Comparison of ENCODE assay signal across 9 mouse cellular contexts in the genomic region with DNA sequence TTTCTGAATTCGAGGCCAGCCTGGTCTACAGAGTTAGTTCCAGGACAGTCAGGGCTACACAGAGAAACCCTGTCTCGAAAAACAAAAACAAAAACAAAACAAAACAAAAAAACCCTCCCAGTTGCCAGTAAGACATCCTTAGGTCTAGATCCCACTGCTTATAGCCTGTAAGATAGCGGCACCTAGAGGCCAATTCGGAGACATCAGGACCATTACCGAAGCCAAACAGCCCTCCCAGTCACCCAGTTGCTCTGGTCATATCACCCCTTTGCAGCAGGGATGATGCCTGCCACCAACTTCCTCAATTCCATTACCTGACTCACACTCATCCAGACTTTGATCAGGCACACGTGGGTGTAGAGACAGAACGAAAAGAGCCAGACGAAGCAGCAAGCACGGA.
DNase-seq lines count a peak whose midpoint lies in the region; ATAC-seq and TF ChIP-seq lines count a peak whose summit lies in the region.
"Had no signal": no experiment of that assay in that cellular context is flagged by ENCODE, and none has a peak within 500 bp of the region (broad histone marks: within the 10 kb centered on the region; RNA-seq: fewer than 3 reads in every experiment).

No protein-coding gene starts in this region.

- no peak for ATAC-seq in embryonic facial prominence, embryonic 14.5 days (ENCODE audit: low read depth)
- ATAC-seq in megakaryocyte-erythroid progenitor cell, adult 5-6 weeks (replicated peaks; ENCODE audit: low FRiP score, low TSS enrichment, poor library complexity, severe bottlenecking): peak; percentile 68

- H3K36me3 ChIP-seq in heart, adult 2 months (ENCODE audit: control insufficient read depth, insufficient read depth, low read length): no peaks in the 10 kb centered on the region
- H3K36me3 ChIP-seq in C2C12 (ENCODE audit: control insufficient read depth, insufficient read depth): no peaks in the 10 kb centered on the region
- H3K36me3 ChIP-seq in embryonic facial prominence, embryonic 14.5 days (ENCODE audit: control insufficient read depth, insufficient read depth, low read length): no peaks in the 10 kb centered on the region
- H3K36me3 ChIP-seq: limb, embryonic 13.5 days had no signal

- H3K79me2 ChIP-seq in heart, adult 2 months (replicated peaks; ENCODE audit: control insufficient read depth, insufficient read depth, low read length): no peaks in the 10 kb centered on the region
- no peaks in the 10 kb centered on the region for H3K79me2 ChIP-seq in C2C12 (ENCODE audit: control insufficient read depth, insufficient read depth)

- no peak overlapping the region for H3K4me2 ChIP-seq in embryonic facial prominence, embryonic 14.5 days (ENCODE audit: low read depth, low read length)
- H3K4me2 ChIP-seq: limb, embryonic 13.5 days had no signal

- peak; percentile 78 for TF ChIP-seq CTCF in heart, adult 2 months (IDR thresholded peaks at IDR 0.05)
- TF ChIP-seq CTCF in C2C12 (IDR thresholded peaks at IDR 0.05; ENCODE audit: control insufficient read depth, insufficient read depth, insufficient read length): peak; percentile 32

- no peak overlapping the region for H3K9ac ChIP-seq in heart, adult 2 months (ENCODE audit: low read depth, low read length)
- H3K9ac ChIP-seq in embryonic facial prominence, embryonic 14.5 days (ENCODE audit: low read depth, low read length): no peak overlapping the region
- H3K9ac ChIP-seq: limb, embryonic 13.5 days had no signal

- TF ChIP-seq EP300 in heart, adult 2 months (IDR thresholded peaks at IDR 0.05; ENCODE audit: insufficient read depth, low read depth, low read length): no peak

- H3K79me3 ChIP-seq in C2C12 (ENCODE audit: low read depth): no peaks in the 10 kb centered on the region

- no peak overlapping the region for H3K4me3 ChIP-seq in heart, adult 2 months
- no peak overlapping the region for H3K4me3 ChIP-seq in C2C12 (ENCODE audit: insufficient read depth, poor library complexity, severe bottlenecking)
- H3K4me3 ChIP-seq in embryonic facial prominence, embryonic 14.5 days (ENCODE audit: low read depth, low read length): no peak overlapping the region
- H3K4me3 ChIP-seq: limb, embryonic 13.5 days had no signal

- intact Hi-C loops in heart, adult 2 months (cut with DNase I): loop anchor here (1.0 to 2.0 kb wide), 2 partner anchors 43 to 232 kb away; no protein-coding TSS in a partner anchor
- intact Hi-C loops in heart, postnatal 25 days (cut with DNase I): loop anchor here (1.0 kb wide), 1 partner anchor 232 kb away; no protein-coding TSS in a partner anchor

- WGBS in heart, adult 2 months: 25% methylated on average over 9 of the region's 9 CpGs
- 23% methylated on average over 9 of the region's 9 CpGs for WGBS in embryonic facial prominence, embryonic 14.5 days

- H3K4me1 ChIP-seq in heart, adult 2 months (ENCODE audit: control insufficient read depth, insufficient read depth, low read length): no peaks in the 10 kb centered on the region
- H3K4me1 ChIP-seq in embryonic facial prominence, embryonic 14.5 days (ENCODE audit: control insufficient read depth, insufficient read depth, low read length): peaks cover 9% of the 10 kb centered on the region

- H3K27ac ChIP-seq in heart, adult 2 months: no peak overlapping the region
- H3K27ac ChIP-seq in embryonic facial prominence, embryonic 14.5 days (replicated peaks; ENCODE audit: low read depth, low read length): no peak overlapping the region
- H3K27ac ChIP-seq: limb, embryonic 13.5 days had no signal

- no peak for TF ChIP-seq POLR2A in heart, adult 2 months (IDR thresholded peaks at IDR 0.05; ENCODE audit: insufficient read depth, low read depth, low read length)

- no peaks in the 10 kb centered on the region for H3K9me3 ChIP-seq in embryonic facial prominence, embryonic 14.5 days (ENCODE audit: control insufficient read depth, low read length)
- H3K9me3 ChIP-seq: limb, embryonic 13.5 days had no signal

- peaks cover 2% of the 10 kb centered on the region; the same call in 1 of the 2 replicates for H3K27me3 ChIP-seq in heart, adult 2 months (ENCODE audit: control insufficient read depth, insufficient read depth, low read length)
- H3K27me3 ChIP-seq in C2C12 (ENCODE audit: control insufficient read depth, insufficient read depth, insufficient read length): peaks cover 37% of the 10 kb centered on the region
- H3K27me3 ChIP-seq in embryonic facial prominence, embryonic 14.5 days (replicated peaks; ENCODE audit: control insufficient read depth, insufficient read depth, low read length): no peaks in the 10 kb centered on the region

- no peak overlapping the region for H3ac ChIP-seq in C2C12 (ENCODE audit: control insufficient read depth, insufficient read length, low read depth)

- DNase-seq in heart, adult 2 months: peak; percentile 36 to 46
- DNase-seq in heart, postnatal 25 days (ENCODE audit: low spot score): no peak
- peak; percentile 33 to 79 for DNase-seq in adrenal gland, adult (ENCODE audit: inconsistent age in 2 of 2, low spot score in 1 of 2)
- DNase-seq in embryonic facial prominence, embryonic 14.5 days (ENCODE audit: low spot score): peak; percentile 65
- peak; percentile 75 for DNase-seq in kidney, postnatal 10 days
- DNase-seq in thymus, postnatal 10 days (ENCODE audit: low spot score in 2 of 2): peak; percentile 20 to 56

TF ChIP-seq in C2C12, 6 proteins besides CTCF, POLR2A, EP300 and RAD21:
- TF ChIP-seq MYOD1 (IDR thresholded peaks at IDR 0.05; ENCODE audit: control insufficient read depth, insufficient read length, low read depth): no peak
- no peak for TF ChIP-seq MAX (IDR thresholded peaks at IDR 0.05)
- no peak for TF ChIP-seq USF1 (IDR thresholded peaks at IDR 0.05; ENCODE audit: low read depth)
- no peak for TF ChIP-seq CEBPB (IDR thresholded peaks at IDR 0.05; ENCODE audit: low read depth)
- no peak for TF ChIP-seq FOSL1 (IDR thresholded peaks at IDR 0.05; ENCODE audit: insufficient read depth, low read length, poor library complexity, severe bottlenecking)
- TF ChIP-seq MYOG (IDR thresholded peaks at IDR 0.05; ENCODE audit: control insufficient read depth, extremely low read depth, insufficient read length): no peak
